20 mouse cellular contexts compared by ENCODE assay signal in genomic region chr3:136103339-136103738, GRCm38 (mm10).
A peak's percentile ranks its signal among the peaks of the same experiment; 100 is the strongest.
DNase-seq lines count a peak whose midpoint lies in the region; ATAC-seq and TF ChIP-seq lines count a peak whose summit lies in the region.
"Had no signal": no experiment of that assay in that cellular context is flagged by ENCODE, and none has a peak within 500 bp of the region (broad histone marks: within the 10 kb centered on the region; RNA-seq: fewer than 3 reads in every experiment).

No protein-coding gene starts in this region.

- ATAC-seq in liver, postnatal 0 days = no peak
- ATAC-seq: activated CD4-positive, CD25-positive, alpha-beta regulatory T cell, adult 4 months; CD4-positive, CD25-positive, alpha-beta regulatory T cell, adult 4 months; Patski had no signal

- H3K36me3 ChIP-seq in CH12.LX (replicated peaks in 1 of 2; ENCODE audit: control insufficient read depth in 1 of 2, insufficient read depth in 1 of 2, low read length in 1 of 2) = peaks cover 0 to 14% of the 10 kb centered on the region in 2 experiments
- no peaks in the 10 kb centered on the region for H3K36me3 ChIP-seq in ES-E14 (ENCODE audit: control insufficient read depth, insufficient read depth, low read length, poor library complexity, severe bottlenecking)
- no peaks in the 10 kb centered on the region for H3K36me3 ChIP-seq in liver, postnatal 0 days (replicated peaks; ENCODE audit: insufficient read depth, low read length)
- H3K36me3 ChIP-seq: G1E had no signal

- no peaks in the 10 kb centered on the region for H3K9me3 ChIP-seq in CH12.LX (replicated peaks; ENCODE audit: low read length)
- H3K9me3 ChIP-seq in ES-E14 (ENCODE audit: control insufficient read depth, insufficient read depth, low read depth, low read length) = no peaks in the 10 kb centered on the region
- H3K9me3 ChIP-seq in liver, postnatal 0 days (ENCODE audit: low read length) = no peaks in the 10 kb centered on the region
- H3K9me3 ChIP-seq: G1E had no signal

- in situ Hi-C loops in CH12.LX (cut with MboI; ENCODE audit: low pct_ligation_motif_present, low pct_unique_long_range_greater_than_20kb, low sequenced_read_pairs) (no loop called here), ES-E14 (cut with MboI; ENCODE audit: low sequenced_read_pairs in 2 of 2, unreplicated experiment in 2 of 2) (no loop called here)

- no peak for TF ChIP-seq EP300 in CH12.LX (IDR thresholded peaks at IDR 0.05; ENCODE audit: low read length)
- TF ChIP-seq EP300 in liver, postnatal 0 days (IDR thresholded peaks at IDR 0.05; ENCODE audit: low read depth) = no peak

- no peak overlapping the region for H3K4me3 ChIP-seq in CH12.LX (replicated peaks in 1 of 3; ENCODE audit: low read depth in 2 of 3, low read length in 2 of 3, poor library complexity in 1 of 3)
- H3K4me3 ChIP-seq in ES-E14 (ENCODE audit: insufficient read depth in 1 of 2, low read depth in 1 of 2, low read length in 2 of 2, poor library complexity in 1 of 2, severe bottlenecking in 1 of 2) = no peak overlapping the region
- H3K4me3 ChIP-seq in liver, postnatal 0 days (ENCODE audit: low read depth, low read length) = no peak overlapping the region

- H3K27me3 ChIP-seq in CH12.LX (replicated peaks) = no peaks in the 10 kb centered on the region
- H3K27me3 ChIP-seq in liver, postnatal 0 days (ENCODE audit: insufficient read depth, low read length) = no peaks in the 10 kb centered on the region

- DNase-seq in CH12.LX (ENCODE audit: extremely low read depth) (no peak), ES-E14 (ENCODE audit: low read depth, low spot score) (no peak)
- DNase-seq in liver, postnatal 0 days = no peak
- no peak for DNase-seq in cerebellum, adult 11 months
- DNase-seq: adrenal gland, adult 2 months; adrenal gland, adult 8-10 months; adrenal gland, postnatal 10 days; adrenal gland, postnatal 14 days; adrenal gland, postnatal 25 days; adrenal gland, postnatal 36 days; B cell, adult 2 months; cerebellum, adult 11-12 months; cerebellum, adult 18-20 months; cerebellum, adult 2 months; cerebellum, adult 8-10 months; cerebellum, adult 9-10 months had no signal

- H3K4me1 ChIP-seq in CH12.LX (ENCODE audit: control insufficient read depth in 1 of 2, insufficient read depth in 2 of 2) = peaks cover 6% of the 10 kb centered on the region in 2 experiments; a peak in 3 of 4 replicates
- no peaks in the 10 kb centered on the region for H3K4me1 ChIP-seq in ES-E14 (ENCODE audit: control insufficient read depth in 2 of 2, insufficient read depth in 2 of 2, low read length in 2 of 2, poor library complexity in 1 of 2)
- H3K4me1 ChIP-seq in liver, postnatal 0 days (ENCODE audit: insufficient read depth) = no peaks in the 10 kb centered on the region

- H3K9ac ChIP-seq in CH12.LX (ENCODE audit: insufficient read depth, low read depth) (no peak overlapping the region), ES-E14 (ENCODE audit: insufficient read depth, low read depth, low read length, poor library complexity, severe bottlenecking) (no peak overlapping the region)
- H3K9ac ChIP-seq in liver, postnatal 0 days (replicated peaks) = no peak overlapping the region

- dilution Hi-C loops in CH12.LX (cut with MboI; ENCODE audit: extremely low pct_ligation_motif_present, extremely low pct_unique_long_range_greater_than_20kb, low sequenced_read_pairs) = no loop called here

- no peak for TF ChIP-seq CTCF in CH12.LX (conservative IDR thresholded peaks at IDR 0.05 in 1 of 2, IDR thresholded peaks at IDR 0.05 in 1 of 2; ENCODE audit: low read depth in 2 of 2, low read length in 2 of 2)
- no peak for TF ChIP-seq CTCF in liver, postnatal 0 days (IDR thresholded peaks at IDR 0.05; ENCODE audit: low read depth)

- WGBS in liver, postnatal 0 days (ENCODE audit: insufficient replicate concordance) = 57% methylated on average over 2 of the region's 2 CpGs

- TF ChIP-seq POLR2A in CH12.LX (IDR thresholded peaks at IDR 0.05; ENCODE audit: low read depth, low read length) = no peak

- no peak overlapping the region for H3K27ac ChIP-seq in CH12.LX (ENCODE audit: insufficient read depth, low read depth)
- H3K27ac ChIP-seq in ES-E14 (ENCODE audit: insufficient read depth, low read depth, low read length, poor library complexity, severe bottlenecking) = no peak overlapping the region
- no peak overlapping the region for H3K27ac ChIP-seq in liver, postnatal 0 days (ENCODE audit: low read depth)

- no peaks in the 10 kb centered on the region for H3K79me2 ChIP-seq in CH12.LX (replicated peaks; ENCODE audit: control insufficient read depth, extremely low read depth, insufficient read depth, poor library complexity, severe bottlenecking)

- no peak for TF ChIP-seq RAD21 in CH12.LX (IDR thresholded peaks at IDR 0.05; ENCODE audit: low read depth, low read length)

- no peak overlapping the region for H3K4me2 ChIP-seq in CH12.LX (ENCODE audit: insufficient read depth, low read depth, poor library complexity, severe bottlenecking)
- H3K4me2 ChIP-seq in liver, postnatal 0 days (ENCODE audit: low read depth, low read length) = no peak overlapping the region

TF ChIP-seq in CH12.LX, 34 proteins besides CTCF, POLR2A, EP300 and RAD21:
- TF ChIP-seq ZC3H11A (IDR thresholded peaks at IDR 0.05; ENCODE audit: low read depth, low read length) (no peak), ZNF384 (IDR thresholded peaks at IDR 0.05; ENCODE audit: low read depth, low read length) (peak; percentile 57)

TF ChIP-seq in ES-E14, 5 proteins besides CTCF, POLR2A, EP300 and RAD21:
- no peak for TF ChIP-seq ZC3H11A (IDR thresholded peaks at IDR 0.05; ENCODE audit: borderline replicate concordance, low read depth, low read length)
- no peak for TF ChIP-seq MAFK (IDR thresholded peaks at IDR 0.05; ENCODE audit: insufficient read depth, low read depth, low read length)
- TF ChIP-seq HCFC1 (IDR thresholded peaks at IDR 0.05; ENCODE audit: borderline replicate concordance, insufficient read depth, low read length) = no peak
- TF ChIP-seq CHD2 (IDR thresholded peaks at IDR 0.05; ENCODE audit: low read depth, low read length) = no peak
- TF ChIP-seq ZNF384 (IDR thresholded peaks at IDR 0.05; ENCODE audit: low read depth, low read length) = peak; percentile 75; the same call in 1 of the 2 replicates
